Mouse (Mus musculus) lung, embryonic 16.5 days (tissue): ENCODE measurements around the gene Ceacam1. TPM values are rescaled to one million over a fixed set of nuclear protein-coding genes. Genes with fewer than 3 reads are reported as not detected.
A peak's percentile ranks its signal among the peaks of the same experiment; 100 is the strongest.
"Not testable (repeated sequence)": the region's sequence is repeated elsewhere in the genome, so short reads cannot be mapped to it uniquely, and the experiment has no call there.

ENCODE experiments used
- ATAC-seq: fragments of 200-750 bp; cut with Nextera tagmentation; 2 replicates; pipeline ENCODE4 v1.8.0; 2017; ENCODE audit warnings: low read depth, mild to moderate bottlenecking, moderate library complexity
- H3K27ac ChIP-seq: fragments of 300-500 bp; sonication (generic); 2 replicates; pipeline ENCODE4 v1.5.1; 2014; ENCODE audit warnings: mild to moderate bottlenecking, control low read depth, low read length
- H3K27me3 ChIP-seq: fragments of 300-500 bp; sonication (generic); 2 replicates; pipeline ENCODE4 v1.6.1; 2014; ENCODE audit warnings: low read depth, low read length, mixed read lengths; ENCODE audit not compliant: control insufficient read depth, insufficient read depth
- H3K36me3 ChIP-seq: fragments of 300-500 bp; sonication (generic); 2 replicates; pipeline ENCODE4 v1.6.1; 2014; ENCODE audit warnings: low read length; ENCODE audit not compliant: control insufficient read depth, insufficient read depth
- H3K4me1 ChIP-seq: fragments of 300-500 bp; sonication (generic); replicated peaks from 2 replicates; pipeline ENCODE4 v1.6.1; 2014; ENCODE audit warnings: low read length, mixed read lengths; ENCODE audit not compliant: control insufficient read depth, insufficient read depth
- H3K4me2 ChIP-seq: fragments of 300-500 bp; sonication (generic); 2 replicates; pipeline ENCODE4 v1.6.1; 2014; ENCODE audit warnings: low read depth, low read length, control low read depth
- H3K4me3 ChIP-seq: fragments of 300-500 bp; sonication (generic); 2 replicates; pipeline ENCODE4 v1.5.1; 2014; ENCODE audit warnings: mild to moderate bottlenecking, low read length, control low read depth
- H3K9ac ChIP-seq: fragments of 300-500 bp; sonication (generic); 2 replicates; pipeline ENCODE4 v1.6.1; 2014; ENCODE audit warnings: low read length, control low read depth
- H3K9me3 ChIP-seq: fragments of 300-500 bp; sonication (generic); 2 replicates; pipeline ENCODE4 v1.6.1; 2016; ENCODE audit warnings: low read length; ENCODE audit not compliant: control insufficient read depth
- WGBS: fragments of 180-500 bp; shearing (Covaris S2); extraction: QIAGEN DNeasy Blood & Tissue Kit; methylation state at CpG from one replicate; pipeline ENCODE4 v1.1.7; 2014; 5-methylcytosine and 5-hydroxymethylcytosine counted together
- polyA plus RNA-seq: library from polyadenylated mRNA; unstranded; fragments of >200 nt; fragmentation: Nextera tagmentation; extraction: Ambion mirVana; gene quantifications from 2 replicates; pipeline ENCODE4 v1.2.1, GENCODE M21; 2015

Ceacam1 gene
- polyA plus RNA-seq, 1 experiment from 2014 or later: 7.3 TPM

DNA sequence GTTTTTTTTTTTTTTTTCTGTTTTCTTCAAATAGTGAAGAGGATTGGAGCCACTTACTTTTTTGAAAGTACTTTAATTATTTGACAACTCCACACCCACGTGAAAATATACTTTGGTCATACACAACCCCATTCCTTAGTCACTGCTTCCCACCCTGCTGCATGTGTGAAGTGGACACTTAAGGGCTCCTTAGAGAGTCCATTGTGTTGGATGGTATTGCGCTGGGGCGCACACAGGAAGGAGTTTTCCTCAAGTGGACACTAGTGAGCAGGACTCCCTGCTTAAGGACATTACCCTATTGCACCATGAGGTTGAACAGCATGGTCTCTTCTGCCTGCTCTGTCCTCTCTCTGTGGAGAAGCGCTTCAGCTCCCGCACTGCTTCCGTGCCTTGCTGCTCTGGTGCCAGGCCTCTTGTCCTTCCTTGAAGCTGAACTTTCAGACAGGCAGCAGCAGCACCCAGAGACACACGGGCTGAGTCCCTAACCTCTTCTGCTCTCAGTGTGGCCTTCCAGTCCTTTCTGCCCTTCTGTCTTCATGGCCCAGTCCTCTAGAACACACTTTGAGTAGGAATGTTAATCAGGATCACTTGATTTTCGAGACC is 5.8 kb upstream of the Ceacam1 start:
- 57% methylated on average over 8 of the region's 8 CpGs for WGBS
- Histone ChIP-seq H3K4me2 (no peak overlapping the region), H3K27me3 (no peaks in the 10 kb centered on the region), H3K4me3 (no peak overlapping the region), H3K4me1 (no peaks in the 10 kb centered on the region; the same call in 1 of the 2 replicates), H3K27ac (no peak overlapping the region), H3K9me3 (no peaks in the 10 kb centered on the region), H3K36me3 (no peaks in the 10 kb centered on the region), H3K9ac (no peak overlapping the region)
- peak; percentile 62; the same call in 1 of the 2 replicates for ATAC-seq

GRCm38 (mm10) chr7:25480791-25481190 is 3.4 kb upstream of the Ceacam1 start:
- H3K9me3 ChIP-seq, H3K36me3 ChIP-seq, H3K9ac ChIP-seq, ATAC-seq, H3K4me2 ChIP-seq, H3K27me3 ChIP-seq, H3K4me3 ChIP-seq, H3K27ac ChIP-seq, H3K4me1 ChIP-seq: not testable (repeated sequence)
- 71% methylated on average over 8 of the region's 8 CpGs for WGBS

- Histone ChIP-seq H3K4me3 (no peak overlapping the region), H3K27me3 (no peaks in the 10 kb centered on the region), H3K36me3 (no peaks in the 10 kb centered on the region), H3K4me1 (no peaks in the 10 kb centered on the region; the same call in 1 of the 2 replicates), H3K9ac (no peak overlapping the region), H3K4me2 (no peak overlapping the region), H3K27ac (no peak overlapping the region), H3K9me3 (no peaks in the 10 kb centered on the region)
- 0% methylated on average over 1 of the region's 1 CpGs for WGBS
- no peak for ATAC-seq
These were observed 2.0 kb upstream of the Ceacam1 start for GRCm38 (mm10) chr7:25479440-25479839.

DNA sequence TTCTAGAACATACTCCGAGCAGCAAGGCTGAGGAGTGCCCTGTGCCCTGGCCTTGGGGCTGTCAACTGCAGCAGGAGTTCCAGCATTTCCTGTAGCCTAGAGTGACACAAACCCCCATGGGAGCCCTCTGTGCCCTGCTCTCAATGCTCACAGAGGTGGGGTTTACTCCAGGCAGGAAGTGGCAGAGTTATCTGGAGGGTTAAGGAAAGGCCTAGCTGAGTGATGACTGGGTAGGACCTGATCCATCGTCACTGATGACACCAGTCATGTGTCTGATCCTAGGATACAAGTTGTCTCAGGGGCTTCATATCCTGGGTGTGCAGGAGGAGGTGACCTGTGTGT is 320 bp upstream of the Ceacam1 start:
- peak; percentile 31; the same call in 1 of the 2 replicates for ATAC-seq
- WGBS: 63% methylated on average over 2 of the region's 2 CpGs

DNA sequence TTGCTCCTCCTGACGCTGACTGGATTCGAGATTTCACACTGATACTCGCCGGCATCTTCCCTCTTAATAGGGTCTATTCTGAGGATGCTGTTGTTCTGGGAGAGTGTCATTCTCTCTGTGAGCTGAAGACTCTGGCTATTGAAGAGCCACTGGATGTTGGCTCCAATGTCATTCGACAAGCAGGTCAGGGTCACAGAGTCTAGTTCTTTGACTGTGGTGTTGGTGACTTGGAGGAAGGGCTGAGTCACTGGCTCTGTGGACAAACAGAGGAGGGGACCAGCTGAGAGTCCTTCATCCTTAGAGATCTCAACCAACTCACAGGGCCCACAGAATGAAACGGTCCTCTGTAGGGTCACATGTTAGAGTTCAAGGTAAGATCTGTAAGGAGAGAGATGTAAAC is 5.6 kb downstream of the Ceacam1 start:
- H3K4me2 ChIP-seq, H3K9ac ChIP-seq, H3K4me3 ChIP-seq, ATAC-seq, H3K27ac ChIP-seq, H3K9me3 ChIP-seq, H3K36me3 ChIP-seq, H3K27me3 ChIP-seq, H3K4me1 ChIP-seq: not testable (repeated sequence)
- WGBS: 80% methylated on average over 6 of the region's 6 CpGs

More for the DNA sequence above, 320 bp upstream of the Ceacam1 start:
- H3K4me2 ChIP-seq, H3K9me3 ChIP-seq, H3K4me1 ChIP-seq, H3K27me3 ChIP-seq, H3K4me3 ChIP-seq, H3K36me3 ChIP-seq, H3K27ac ChIP-seq, H3K9ac ChIP-seq: not testable (repeated sequence)

GRCm38 (mm10) chr7:25465586-25465985 is 11.8 kb downstream of the Ceacam1 start:
- not testable (repeated sequence) for H3K27me3 ChIP-seq, H3K9me3 ChIP-seq, H3K4me2 ChIP-seq, H3K36me3 ChIP-seq, ATAC-seq, H3K4me3 ChIP-seq, H3K9ac ChIP-seq, H3K27ac ChIP-seq, H3K4me1 ChIP-seq
- 67% methylated on average over 3 of the region's 3 CpGs for WGBS

- H3K27ac ChIP-seq: no peak overlapping the region
- H3K4me2 ChIP-seq: no peak overlapping the region
- WGBS: 46% methylated on average over 1 of the region's 1 CpGs
- no peaks in the 10 kb centered on the region for H3K36me3 ChIP-seq
- no peaks in the 10 kb centered on the region for H3K27me3 ChIP-seq
- H3K4me1 ChIP-seq: no peaks in the 10 kb centered on the region
- ATAC-seq: no peak
- H3K9me3 ChIP-seq: no peaks in the 10 kb centered on the region
- H3K4me3 ChIP-seq: no peak overlapping the region
- H3K9ac ChIP-seq: no peak overlapping the region
These were observed 12.4 kb downstream of the Ceacam1 start for GRCm38 (mm10) chr7:25465010-25465409.

DNA sequence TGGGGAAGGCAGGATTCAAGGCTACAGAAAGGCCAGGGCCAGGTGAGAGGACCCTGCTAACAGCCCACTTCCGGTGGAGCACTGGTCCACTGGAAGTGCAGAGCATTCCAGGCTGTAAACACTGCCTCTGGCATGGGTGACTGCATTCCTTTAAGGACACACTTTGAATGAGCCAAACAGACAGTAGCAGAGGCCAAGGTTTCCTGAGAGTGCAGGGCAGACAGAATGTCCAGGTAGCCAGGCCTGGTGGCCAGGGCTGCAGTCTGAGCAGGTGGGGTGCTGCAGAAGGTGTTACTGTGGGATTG is 15.4 kb downstream of the Ceacam1 start:
- no CpG with 5 or more reads among the region's 1 CpGs for WGBS
- not testable (repeated sequence) for H3K27ac ChIP-seq, H3K4me3 ChIP-seq, ATAC-seq, H3K36me3 ChIP-seq, H3K4me1 ChIP-seq, H3K9ac ChIP-seq, H3K9me3 ChIP-seq, H3K4me2 ChIP-seq, H3K27me3 ChIP-seq

- not testable (repeated sequence) for ATAC-seq, H3K27me3 ChIP-seq, H3K9ac ChIP-seq, H3K27ac ChIP-seq, H3K4me3 ChIP-seq, H3K4me1 ChIP-seq, H3K36me3 ChIP-seq, H3K9me3 ChIP-seq, H3K4me2 ChIP-seq
- 59% methylated on average over 4 of the region's 5 CpGs for WGBS
These were observed 15.9 kb downstream of the Ceacam1 start for GRCm38 (mm10) chr7:25461336-25462032.
